Mouse (Mus musculus): Measurements from ENCODE around the gene Rpl19.

The Rpl19 gene

DNA sequence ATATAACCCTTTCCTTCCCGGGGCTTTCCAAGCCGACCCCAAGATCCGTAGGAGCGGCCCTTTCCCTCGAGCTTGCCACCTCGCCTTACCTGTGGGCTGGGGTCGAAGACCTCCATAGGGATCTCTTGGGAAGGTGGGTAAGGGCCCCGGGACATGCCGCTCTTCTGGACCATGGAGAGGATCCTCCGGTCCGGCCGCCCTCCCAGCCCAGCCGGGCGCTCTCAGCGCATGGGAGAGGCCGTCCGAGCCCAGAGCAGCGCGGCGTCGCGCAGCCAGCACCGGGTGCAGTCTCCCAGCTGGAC is 4.3 kb upstream of the Rpl19 start:
- WGBS = under 1% methylated on average over 23 of the region's 23 CpGs

GRCm38 (mm10) chr11:98022555-98023371 is 3.7 kb upstream of the Rpl19 start, which contains the start of gene Cacnb1:
Cacnb1 (minus strand) TSS chr11:98023034.
- WGBS = 1% methylated on average over 52 of the region's 52 CpGs

DNA sequence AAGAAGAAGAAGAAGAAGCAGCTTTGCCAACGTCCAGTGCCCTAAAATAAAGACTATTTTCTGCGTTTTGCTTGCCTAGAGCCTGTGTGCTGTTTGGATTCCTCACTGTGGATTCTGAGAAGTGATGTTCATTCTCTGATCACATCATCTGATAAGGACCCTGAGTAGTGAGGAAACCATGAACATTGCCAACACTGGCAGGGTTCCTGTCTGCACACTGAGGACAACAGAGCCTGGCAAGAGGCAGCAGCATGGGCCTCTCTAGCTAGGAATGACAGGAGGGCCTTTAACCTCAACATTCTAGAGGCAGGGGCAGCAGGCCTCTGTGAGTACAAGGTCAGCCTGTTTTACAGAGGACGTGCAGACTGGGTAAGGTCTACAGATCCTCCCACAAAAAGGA is 2.0 kb upstream of the Rpl19 start:
- 84% methylated on average over 3 of the region's 3 CpGs for WGBS

- 3% methylated on average over 15 of the region's 15 CpGs for WGBS
Measured at GRCm38 (mm10) chr11:98026248-98026569, 301 bp upstream of the Rpl19 start.

GRCm38 (mm10) chr11:98027297-98027688 is 783 bp downstream of the Rpl19 start:
- under 1% methylated on average over 18 of the region's 18 CpGs for WGBS

GRCm38 (mm10) chr11:98027785-98028184 is 1.3 kb downstream of the Rpl19 start:
- WGBS = 16% methylated on average over 7 of the region's 7 CpGs

GRCm38 (mm10) chr11:98030701-98031442 is 4.4 kb downstream of the Rpl19 start:
- 44% methylated on average over 5 of the region's 5 CpGs for WGBS

GRCm38 (mm10) chr11:98031443-98031770 is 4.9 kb downstream of the Rpl19 start:
- whole genome bisulfite sequencing = 2% methylated on average over 5 of the region's 5 CpGs

- WGBS = 45% methylated on average over 5 of the region's 5 CpGs
Measured at GRCm38 (mm10) chr11:98034061-98034460, 7.6 kb downstream of the Rpl19 start.

- 35% methylated on average over 4 of the region's 4 CpGs for WGBS
Measured at GRCm38 (mm10) chr11:98034840-98035239, 8.3 kb downstream of the Rpl19 start.

- 2% methylated on average over 27 of the region's 27 CpGs for WGBS
Measured at GRCm38 (mm10) chr11:98035977-98036377, 9.5 kb downstream of the Rpl19 start.

GRCm38 (mm10) chr11:98037871-98038270 is 11.4 kb downstream of the Rpl19 start:
- WGBS = 45% methylated on average over 14 of the region's 14 CpGs

DNA sequence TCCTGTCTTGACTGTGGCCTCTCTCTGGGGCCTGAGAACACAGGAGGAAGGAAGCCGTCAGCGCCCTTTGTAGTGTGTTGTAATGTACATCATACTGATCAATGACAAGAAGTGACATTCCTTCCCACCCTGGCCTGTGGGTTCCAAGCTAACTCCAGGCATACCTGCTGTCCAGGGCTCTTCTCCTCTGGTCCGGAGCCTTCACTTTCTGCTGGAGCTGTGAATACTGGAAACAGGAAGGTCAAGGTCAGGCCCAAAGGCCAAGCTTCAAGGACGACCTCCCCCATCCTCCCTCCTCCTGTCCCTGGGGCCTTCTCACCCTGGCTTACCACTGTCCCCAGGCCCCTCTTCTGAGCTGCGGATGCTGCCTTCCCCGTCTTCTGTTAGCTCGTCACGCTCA is 14.5 kb downstream of the Rpl19 start:
- WGBS = 94% methylated on average over 8 of the region's 8 CpGs

DNA sequence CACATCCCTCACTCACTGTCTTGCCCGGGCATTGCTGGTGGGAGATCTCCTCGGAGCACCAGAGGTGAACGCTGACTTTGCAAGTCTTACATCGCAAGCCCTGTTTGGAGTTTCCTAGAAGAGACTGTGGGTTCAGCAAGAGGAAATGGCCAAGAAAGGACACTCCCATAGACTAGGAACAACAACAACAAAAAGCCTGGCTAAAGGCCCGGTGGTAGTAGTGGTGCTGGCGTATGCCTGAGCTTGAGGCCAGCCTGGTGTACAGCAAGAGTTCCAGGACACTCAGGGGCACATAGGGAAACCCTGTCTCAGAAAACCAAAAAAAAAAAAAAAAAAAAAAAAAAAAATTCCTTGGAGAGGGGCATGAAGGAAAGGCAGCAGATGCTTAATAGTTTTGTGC is 16.2 kb downstream of the Rpl19 start:
- WGBS = 57% methylated on average over 6 of the region's 6 CpGs

DNA sequence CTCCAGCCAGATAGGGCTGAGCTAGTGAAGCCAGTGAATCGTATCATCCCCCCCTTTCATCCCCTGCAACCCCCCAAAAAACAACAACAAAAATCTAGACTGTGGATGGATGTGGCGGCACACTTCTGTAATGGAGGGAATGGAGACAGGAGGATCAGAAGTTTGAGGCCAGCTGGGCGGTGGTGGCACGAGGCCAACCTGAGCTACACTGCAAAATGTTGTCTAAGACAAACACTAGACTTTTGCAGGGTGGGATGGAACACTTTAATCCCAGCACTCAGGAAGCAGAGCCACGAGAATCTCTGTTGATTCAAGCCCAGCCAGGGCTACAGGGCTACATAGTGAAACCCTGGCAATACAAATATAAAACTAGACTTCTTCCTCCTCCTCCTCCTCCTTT is 17.6 kb downstream of the Rpl19 start:
- 57% methylated on average over 5 of the region's 5 CpGs for WGBS

GRCm38 (mm10) chr11:98045596-98045995 is 19.1 kb downstream of the Rpl19 start:
- 67% methylated on average over 4 of the region's 4 CpGs for WGBS

GRCm38 (mm10) chr11:98046466-98046865 is 20.0 kb downstream of the Rpl19 start:
- 86% methylated on average over 1 of the region's 1 CpGs for WGBS

GRCm38 (mm10) chr11:98047745-98048144 is 21.2 kb downstream of the Rpl19 start:
- WGBS = 40% methylated on average over 4 of the region's 4 CpGs

DNA sequence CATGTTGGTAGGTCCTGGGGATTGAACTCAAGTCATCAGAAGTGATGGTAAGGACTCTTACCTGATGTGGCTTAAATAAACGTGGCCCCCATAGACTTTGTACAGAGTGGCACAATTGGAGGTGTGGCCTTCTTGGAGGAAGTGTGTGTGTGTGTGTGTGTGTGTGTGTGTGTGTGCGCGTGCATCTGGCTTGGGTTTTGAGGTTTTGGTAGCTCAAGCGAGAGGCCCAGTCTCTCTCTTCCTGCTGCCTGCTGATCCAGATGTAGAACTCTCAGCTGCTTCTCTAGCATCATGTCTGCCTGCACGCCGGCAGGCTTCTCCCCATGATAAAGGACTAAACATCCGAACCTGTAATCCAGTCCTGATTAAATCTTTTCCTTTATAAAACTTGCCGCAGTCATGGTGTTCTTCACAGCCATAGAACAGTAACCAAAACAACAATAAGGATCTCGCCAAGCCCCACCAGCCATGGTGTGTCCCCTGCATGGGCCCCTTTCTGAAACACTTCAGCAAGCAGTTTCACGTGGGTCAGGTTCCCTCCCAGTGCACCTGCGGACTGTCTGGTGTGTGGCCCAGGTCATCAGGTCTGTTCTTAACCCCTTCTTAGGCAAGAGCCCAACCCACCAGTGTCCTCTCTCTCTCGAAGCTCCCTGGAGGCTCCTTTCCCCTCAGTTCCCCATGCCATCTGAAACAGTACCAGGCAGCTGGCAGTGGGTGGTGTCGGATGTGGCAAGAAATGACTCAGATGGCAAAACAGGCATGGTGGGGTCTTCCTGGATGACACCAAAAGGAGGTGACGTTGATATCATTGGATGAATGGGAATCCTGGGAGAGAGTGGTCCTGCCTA is 23.4 kb downstream of the Rpl19 start:
- 65% methylated on average over 14 of the region's 14 CpGs for WGBS

DNA sequence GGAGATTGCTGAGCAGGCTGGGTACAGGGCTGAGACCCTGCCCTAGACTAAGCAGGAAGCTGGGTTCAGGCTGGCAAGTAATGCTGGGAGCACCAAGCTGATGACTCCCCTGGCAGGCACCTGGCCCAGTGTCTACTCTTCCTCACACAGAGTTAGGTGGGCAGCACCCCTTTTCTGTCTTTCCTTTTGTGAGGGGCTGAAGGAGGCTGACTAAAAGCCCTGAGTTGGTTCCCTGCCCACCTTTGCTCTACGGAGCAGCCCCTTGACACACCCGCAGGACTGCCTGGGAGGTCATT is 24.0 kb downstream of the Rpl19 start:
- WGBS = 22% methylated on average over 2 of the region's 2 CpGs

DNA sequence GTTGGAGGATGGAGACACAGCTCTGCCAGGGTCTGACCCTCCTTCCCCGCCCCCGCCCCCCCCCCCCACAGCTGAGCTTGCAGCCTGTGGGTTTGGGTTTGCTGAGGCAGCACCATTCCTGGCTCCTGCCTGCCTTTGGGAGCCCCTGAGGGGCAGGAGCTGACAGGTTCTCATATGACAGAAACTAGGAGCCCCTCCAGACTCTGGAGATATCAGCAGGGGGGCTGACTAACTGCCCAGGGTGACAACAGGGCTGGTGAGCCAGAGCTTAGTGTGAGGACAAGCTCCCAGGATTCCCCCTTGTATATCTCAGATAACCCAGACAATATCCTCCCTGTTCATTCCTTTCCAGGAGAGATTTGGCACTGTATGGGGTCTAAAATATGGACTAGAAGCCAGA is 24.4 kb downstream of the Rpl19 start:
- WGBS = 36% methylated on average over 2 of the region's 2 CpGs

DNA sequence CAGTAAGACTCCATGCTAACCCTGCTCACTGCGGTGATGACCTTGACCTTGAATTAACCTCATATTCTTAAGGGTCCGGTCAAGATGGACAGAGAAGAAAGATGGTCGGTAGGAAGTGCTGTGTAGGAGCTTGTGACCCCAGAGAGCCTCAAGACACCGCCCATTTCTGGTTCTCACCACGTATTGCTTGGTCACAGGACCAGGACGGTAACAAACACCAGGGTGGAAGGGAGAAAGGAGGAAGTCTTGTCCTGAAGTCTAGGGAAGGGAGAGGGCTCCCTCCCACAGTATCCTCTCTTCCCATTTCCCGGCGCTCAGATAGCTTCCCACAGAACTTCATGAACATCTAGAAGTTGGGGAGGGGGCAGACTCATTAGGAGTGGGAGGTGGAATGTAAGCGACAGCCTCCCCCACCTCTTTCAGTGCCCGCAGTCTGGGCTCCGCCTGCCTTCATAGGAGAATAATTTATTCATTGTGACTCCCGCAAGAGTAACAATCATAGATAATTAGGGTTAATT is 25.2 kb downstream of the Rpl19 start:
- WGBS = 13% methylated on average over 12 of the region's 12 CpGs

Measured in cerebral cortex, adult 2 months (tissue).